Mouse (Mus musculus) myocyte (in vitro differentiated cells): Measurements from ENCODE around the gene Ddx28. TPM values are rescaled to one million over a fixed set of nuclear protein-coding genes. Genes with fewer than 3 reads are reported as not detected.
"Not testable (repeated sequence)": the region's sequence is repeated elsewhere in the genome, so short reads cannot be mapped to it uniquely, and the experiment has no call there.

Experiments
- H3K27me3 ChIP-seq: one replicate; pipeline ENCODE4 v1.6.1; 2011; ENCODE audit not compliant: control insufficient read depth, insufficient read depth, insufficient read length
- H3K36me3 ChIP-seq: one replicate; pipeline ENCODE4 v1.6.1; 2011; ENCODE audit not compliant: control insufficient read depth, insufficient read depth
- H3K4me2 ChIP-seq: one replicate; pipeline ENCODE4 v1.6.1; 2011; ENCODE audit warnings: low read depth, control low read depth
- H3K4me3 ChIP-seq: one replicate; pipeline ENCODE4 v1.5.1; 2011; ENCODE audit warnings: mild to moderate bottlenecking, control low read depth, moderate library complexity
- H3K79me2 ChIP-seq: one replicate; pipeline ENCODE4 v1.6.1; 2011; ENCODE audit not compliant: control insufficient read depth, insufficient read depth
- H3ac ChIP-seq: one replicate; pipeline ENCODE4 v1.6.1; 2011; ENCODE audit not compliant: control insufficient read depth, insufficient read length
- CEBPB ChIP-seq: IDR thresholded peaks from 2 replicates; pipeline ENCODE4 v1.6.1; 2011; ENCODE audit warnings: mild to moderate bottlenecking, moderate library complexity; ENCODE audit not compliant: poor library complexity, insufficient read depth, severe bottlenecking
- E2F4 ChIP-seq: IDR thresholded peaks from one replicate; pipeline ENCODE4 v1.6.1; 2011; ENCODE audit warnings: mild to moderate bottlenecking, control low read depth, moderate library complexity; ENCODE audit not compliant: insufficient read depth
- MAX ChIP-seq: IDR thresholded peaks from one replicate; pipeline ENCODE4 v1.6.1; 2011; ENCODE audit warnings: low read depth, mild to moderate bottlenecking, control low read depth
- MYOD1 ChIP-seq, 3 experiments: IDR thresholded peaks; one replicate each; pipeline ENCODE4 v1.6.1; 2011; ENCODE audit warnings: control low read depth in 2 of 3, low read depth in 2 of 3, mild to moderate bottlenecking in 2 of 3, moderate library complexity in 1 of 3; ENCODE audit not compliant: insufficient read length in 2 of 3, control insufficient read depth in 1 of 3
- MYOG ChIP-seq, 3 experiments: IDR thresholded peaks; one replicate each; pipeline ENCODE4 v1.6.1; 2011; ENCODE audit warnings: control low read depth in 2 of 3, low read depth in 2 of 3, mild to moderate bottlenecking in 2 of 3; ENCODE audit not compliant: insufficient read length in 2 of 3, control insufficient read depth in 1 of 3, insufficient read depth in 1 of 3
- POLR2A ChIP-seq: IDR thresholded peaks from one replicate; pipeline ENCODE4 v1.6.1; 2011; ENCODE audit warnings: low read depth, mild to moderate bottlenecking, control low read depth, moderate library complexity; ENCODE audit not compliant: insufficient read length
- POLR2AphosphoS2 ChIP-seq: IDR thresholded peaks from one replicate; pipeline ENCODE4 v1.6.1; 2011; ENCODE audit warnings: low read depth, control low read depth; ENCODE audit not compliant: insufficient read length
- REST ChIP-seq: IDR thresholded peaks from one replicate; pipeline ENCODE4 v1.6.1; 2011; ENCODE audit warnings: mild to moderate bottlenecking, control low read depth, moderate library complexity; ENCODE audit not compliant: insufficient read depth, insufficient read length
- SRF ChIP-seq: IDR thresholded peaks from one replicate; pipeline ENCODE4 v1.6.1; 2011; ENCODE audit warnings: low read depth; ENCODE audit not compliant: control insufficient read depth, insufficient read length
- TCF12 ChIP-seq: IDR thresholded peaks from one replicate; pipeline ENCODE4 v1.6.1; 2011; ENCODE audit warnings: mild to moderate bottlenecking, control low read depth; ENCODE audit not compliant: poor library complexity, insufficient read depth, severe bottlenecking
- TCF3 ChIP-seq: IDR thresholded peaks from one replicate; pipeline ENCODE4 v1.6.1; 2011; ENCODE audit warnings: low read depth, control low read depth; ENCODE audit not compliant: insufficient read length
- USF1 ChIP-seq: IDR thresholded peaks from one replicate; pipeline ENCODE4 v1.6.1; 2011; ENCODE audit warnings: low read depth, mild to moderate bottlenecking, control low read depth, moderate library complexity
- polyA plus RNA-seq: library from polyadenylated mRNA; unstranded; fragments of >200 nt; fragmentation: generic; extraction: Trizol; gene quantifications from one replicate; pipeline ENCODE4 v1.2.1, GENCODE M21; 2012; ENCODE audit warnings: missing spikeins

Ddx28 gene
- polyA plus RNA-seq, 1 experiment: 20.6 TPM

GRCm38 (mm10) chr8:106010748-106011642 is 687 bp downstream of the Ddx28 start:
- H3K4me3 ChIP-seq: peak overlapping the region; percentile 96
- H3K36me3 ChIP-seq: peaks cover 3% of the 10 kb centered on the region
- H3K4me2 ChIP-seq: peak overlapping the region; percentile 93
- H3ac ChIP-seq: peak overlapping the region; percentile 96
- peaks cover 11% of the 10 kb centered on the region for H3K79me2 ChIP-seq
- TF ChIP-seq MAX: no peak
- no peak for TF ChIP-seq REST
- TF ChIP-seq SRF: peak; percentile 84
- no peak for TF ChIP-seq CEBPB
- TF ChIP-seq MYOG (IDR thresholded peaks at IDR 0.05; ENCODE audit: control insufficient read depth in 1 of 3, insufficient read depth in 1 of 3, insufficient read length in 2 of 3, low read depth in 2 of 3): peak in 1 of 3 experiments; percentile 53
- peak; percentile 90 for TF ChIP-seq POLR2AphosphoS2
- peak in 1 of 3 experiments; percentile 53 for TF ChIP-seq MYOD1 (IDR thresholded peaks at IDR 0.05; ENCODE audit: control insufficient read depth in 1 of 3, insufficient read length in 2 of 3, low read depth in 2 of 3)
- no peak for TF ChIP-seq TCF12
- TF ChIP-seq POLR2A: peak; percentile 86
- H3K27me3 ChIP-seq: no peaks in the 10 kb centered on the region

- not testable (repeated sequence) for H3K4me3 ChIP-seq, H3K4me2 ChIP-seq, H3K36me3 ChIP-seq, H3K27me3 ChIP-seq, H3ac ChIP-seq
- H3K79me2 ChIP-seq: peaks cover 11% of the 10 kb centered on the region
Observed at GRCm38 (mm10) chr8:106007891-106008290, 3.8 kb downstream of the Ddx28 start.

GRCm38 (mm10) chr8:106007135-106007534 is 4.5 kb downstream of the Ddx28 start:
- H3K27me3 ChIP-seq: no peaks in the 10 kb centered on the region
- TF ChIP-seq CEBPB: peak; percentile 66
- TF ChIP-seq MYOG (IDR thresholded peaks at IDR 0.05; ENCODE audit: control insufficient read depth in 1 of 3, insufficient read depth in 1 of 3, insufficient read length in 2 of 3, low read depth in 2 of 3): no peak
- peaks cover 11% of the 10 kb centered on the region for H3K79me2 ChIP-seq
- H3ac ChIP-seq: no peak overlapping the region
- H3K36me3 ChIP-seq: no peaks in the 10 kb centered on the region
- no peak overlapping the region for H3K4me2 ChIP-seq
- no peak overlapping the region for H3K4me3 ChIP-seq

DNA sequence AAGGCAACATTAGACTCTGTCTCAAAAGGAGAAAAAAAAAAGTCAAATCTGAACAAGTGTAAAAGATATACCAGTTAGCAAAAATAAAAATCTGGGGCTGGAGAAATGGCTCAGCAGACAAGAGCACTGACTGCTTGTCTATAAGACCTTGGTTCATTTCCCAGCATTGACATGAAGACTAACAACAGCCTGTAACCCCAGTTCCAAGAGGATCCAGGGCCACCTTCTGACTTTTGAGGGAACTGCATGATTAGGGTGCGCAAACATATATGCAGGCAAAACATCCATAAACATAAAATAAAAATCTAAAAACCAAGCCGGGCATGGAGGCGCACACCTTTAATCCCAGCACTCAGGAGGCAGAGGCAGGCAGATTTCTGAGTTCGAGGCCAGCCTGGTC is 5.3 kb downstream of the Ddx28 start:
- TF ChIP-seq E2F4: no peak
- TF ChIP-seq CEBPB: no peak
- no peak for TF ChIP-seq SRF
- TF ChIP-seq USF1: no peak
- TF ChIP-seq POLR2AphosphoS2: no peak
- TF ChIP-seq REST: no peak
- TF ChIP-seq MAX: no peak

DNA sequence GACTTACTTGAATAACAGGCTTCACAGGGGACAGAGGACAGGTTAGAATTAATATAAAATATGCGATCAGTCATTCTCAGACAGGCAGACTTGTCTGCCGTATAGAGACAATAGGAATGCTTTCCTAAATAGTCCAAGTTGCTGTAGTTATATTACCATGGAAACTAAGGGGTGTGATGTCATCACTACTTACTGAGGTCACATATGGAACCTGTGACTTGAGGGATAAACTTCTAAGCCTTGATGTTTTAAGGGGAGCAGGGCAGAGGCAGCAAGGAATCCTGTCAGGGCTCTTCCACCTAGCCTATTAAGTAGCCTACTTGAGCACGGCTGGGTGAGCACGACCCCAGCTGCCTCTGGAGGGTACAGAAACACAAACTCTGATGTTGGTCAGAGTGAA is 5.8 kb downstream of the Ddx28 start, which contains the start of gene Dpep2nb:
Gene Dpep2nb, minus strand, starts transcription at position 101 of the 400 bp plus-strand sequence.
- H3ac ChIP-seq: no peak within 1 kb of the TSS
- no peak within 1 kb of the TSS for H3K4me3 ChIP-seq
- no peak within 1 kb of the TSS for H3K4me2 ChIP-seq
- peaks cover 11% of the 10 kb centered on the region for H3K79me2 ChIP-seq
- no peaks in the 10 kb centered on the region for H3K27me3 ChIP-seq
- H3K36me3 ChIP-seq: no peaks in the 10 kb centered on the region
- TF ChIP-seq USF1: no peak
- no peak for TF ChIP-seq TCF3
- TF ChIP-seq CEBPB: no peak
- TF ChIP-seq TCF12: no peak
- no peak for TF ChIP-seq REST
- no peak for TF ChIP-seq MYOD1 (IDR thresholded peaks at IDR 0.05; ENCODE audit: control insufficient read depth in 1 of 3, insufficient read length in 2 of 3, low read depth in 2 of 3)
- TF ChIP-seq E2F4: no peak
- TF ChIP-seq POLR2A: no peak
- TF ChIP-seq MAX: no peak
- TF ChIP-seq MYOG (IDR thresholded peaks at IDR 0.05; ENCODE audit: control insufficient read depth in 1 of 3, insufficient read depth in 1 of 3, insufficient read length in 2 of 3, low read depth in 2 of 3): no peak
- no peak for TF ChIP-seq SRF
- no peak for TF ChIP-seq POLR2AphosphoS2

More for the DNA sequence above, 5.3 kb downstream of the Ddx28 start:
- H3ac ChIP-seq: no peak overlapping the region
- no peak overlapping the region for H3K4me3 ChIP-seq
- H3K27me3 ChIP-seq: no peaks in the 10 kb centered on the region
- peaks cover 11% of the 10 kb centered on the region for H3K79me2 ChIP-seq
- H3K4me2 ChIP-seq: no peak overlapping the region
- no peaks in the 10 kb centered on the region for H3K36me3 ChIP-seq
